Mouse (Mus musculus): ENCODE data around the gene Ggt6.
"Not testable (repeated sequence)": the region's sequence is repeated elsewhere in the genome, so short reads cannot be mapped to it uniquely, and the experiment has no call there.

DNA sequence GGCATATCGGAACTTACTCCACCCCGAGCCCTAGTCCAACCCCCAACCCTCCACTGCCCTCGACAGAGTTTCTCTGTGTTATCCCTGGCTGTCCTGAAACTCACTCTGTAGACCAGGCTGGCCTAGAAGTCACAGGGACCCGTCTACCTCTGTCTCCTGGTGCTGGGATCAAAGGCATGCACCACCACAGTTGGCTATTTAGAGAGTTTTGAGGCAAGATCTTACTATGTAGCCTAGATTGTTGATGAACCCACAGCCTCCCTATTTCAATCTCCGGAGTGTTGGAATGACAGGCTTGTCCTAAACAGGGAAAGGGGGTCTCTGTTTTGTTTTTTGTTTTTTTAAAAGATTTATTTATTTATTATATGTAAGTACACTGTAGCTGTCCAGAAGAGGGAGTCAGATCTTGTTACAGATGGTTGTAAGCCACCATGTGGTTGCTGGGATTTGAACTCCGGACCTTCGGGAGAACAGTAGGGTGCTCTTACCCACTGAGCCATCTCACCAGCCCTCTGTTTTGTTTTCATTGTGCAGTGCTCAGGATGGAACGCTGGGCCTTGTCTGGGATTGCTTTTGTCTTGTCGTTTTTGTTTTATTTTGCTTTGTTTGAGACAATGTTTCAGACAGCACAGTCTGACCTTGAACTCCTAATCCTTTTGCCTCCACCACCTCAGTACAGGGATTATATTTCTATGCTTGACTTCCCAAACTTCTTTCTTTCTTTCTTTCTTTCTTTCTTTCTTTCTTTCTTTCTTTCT, 4.8 kb upstream of the Ggt6 start:
- TF ChIP-seq CTCF, EP300 (IDR thresholded peaks at IDR 0.05; ENCODE audit: low read depth): not testable (repeated sequence)

Data from heart, postnatal 0 days (tissue).